9 mouse cellular contexts compared by ENCODE assay signal in the genomic region with DNA sequence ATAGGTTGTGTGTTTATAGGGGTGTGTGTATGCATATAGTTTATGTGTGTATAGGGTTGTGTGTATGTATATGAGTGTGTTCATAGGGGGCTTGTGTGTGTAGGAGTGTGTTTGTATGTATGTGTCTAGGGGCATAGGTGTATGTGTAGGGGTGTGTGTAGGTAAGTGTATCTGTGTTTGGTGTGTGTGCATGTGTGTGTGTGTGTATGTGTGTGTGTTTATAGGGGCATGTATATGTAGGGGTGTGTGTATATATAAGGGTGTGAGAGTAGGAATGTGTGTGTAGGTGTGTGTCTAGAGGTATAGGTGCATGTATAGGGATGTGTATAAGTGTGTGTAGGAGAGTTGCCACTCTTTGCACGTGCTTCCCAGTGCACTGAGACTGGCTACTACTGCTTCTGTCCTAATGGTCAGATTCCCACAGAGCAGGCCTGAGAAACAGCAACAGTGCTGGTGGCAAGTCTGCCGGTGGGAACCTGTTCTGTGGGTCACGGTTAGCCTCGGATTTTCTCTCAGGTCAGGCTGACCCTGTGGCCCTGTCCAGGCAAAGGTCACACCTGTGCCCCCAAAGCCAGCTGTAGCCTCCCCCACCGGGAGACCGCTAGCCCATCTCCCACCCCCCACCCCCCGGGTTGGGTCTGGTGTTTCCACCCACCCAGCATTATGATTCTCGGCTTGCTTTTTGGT.
A peak's percentile ranks its signal among the peaks of the same experiment; 100 is the strongest.
DNase-seq lines count a peak whose midpoint lies in the region; ATAC-seq and TF ChIP-seq lines count a peak whose summit lies in the region.
"Had no signal": no experiment of that assay in that cellular context is flagged by ENCODE, and none has a peak within 500 bp of the region (broad histone marks: within the 10 kb centered on the region; RNA-seq: fewer than 3 reads in every experiment).

No protein-coding gene starts in this region.

- peaks cover 37% of the 10 kb centered on the region for H3K4me1 ChIP-seq in heart, embryonic 10.5 days
- H3K4me1 ChIP-seq in ES-Bruce4 (ENCODE audit: control insufficient read depth, insufficient read depth, low read length) = peaks cover 4% of the 10 kb centered on the region
- 0 out of 2 replicates have a peak, but pooled peaks cover 4% of the 10 kb centered on the region for H3K4me1 ChIP-seq in hindbrain, embryonic 11.5 days (replicated peaks; ENCODE audit: control insufficient read depth, insufficient read depth, low read length)
- peaks cover 18% of the 10 kb centered on the region for H3K4me1 ChIP-seq in liver, embryonic 15.5 days (replicated peaks)

- 32% methylated on average over 8 of the region's 8 CpGs for WGBS in heart, embryonic 10.5 days
- WGBS in hindbrain, embryonic 11.5 days = 6% methylated on average over 8 of the region's 8 CpGs
- 34% methylated on average over 8 of the region's 8 CpGs for WGBS in liver, embryonic 15.5 days (ENCODE audit: insufficient replicate concordance)

- no peak overlapping the region for H3K4me3 ChIP-seq in heart, embryonic 10.5 days
- H3K4me3 ChIP-seq in ES-Bruce4 (ENCODE audit: low read depth, low read length) = no peak overlapping the region
- H3K4me3 ChIP-seq in hindbrain, embryonic 11.5 days (ENCODE audit: low read depth, low read length) = no peak overlapping the region
- H3K4me3 ChIP-seq in liver, embryonic 15.5 days (replicated peaks) = no peak overlapping the region

- no peak for TF ChIP-seq POLR2A in ES-Bruce4 (IDR thresholded peaks at IDR 0.05; ENCODE audit: insufficient read depth, low read length)

- no peak for TF ChIP-seq CTCF in ES-Bruce4 (IDR thresholded peaks at IDR 0.05; ENCODE audit: low read depth, low read length)

- H3K36me3 ChIP-seq in heart, embryonic 10.5 days = no peaks in the 10 kb centered on the region
- no peaks in the 10 kb centered on the region for H3K36me3 ChIP-seq in ES-Bruce4 (ENCODE audit: control insufficient read depth, insufficient read depth, low read length, poor library complexity, severe bottlenecking)
- H3K36me3 ChIP-seq in hindbrain, embryonic 11.5 days (ENCODE audit: control insufficient read depth, insufficient read depth, low read length) = no peaks in the 10 kb centered on the region
- no peaks in the 10 kb centered on the region for H3K36me3 ChIP-seq in liver, embryonic 15.5 days (replicated peaks)

- H3K9ac ChIP-seq in ES-Bruce4 (ENCODE audit: low read depth, poor library complexity, severe bottlenecking) = peak overlapping the region; percentile 41; the same call in 1 of the 2 replicates
- H3K9ac ChIP-seq in hindbrain, embryonic 11.5 days (ENCODE audit: low read depth, low read length) = peak overlapping the region; percentile 64; the same call in 1 of the 2 replicates
- H3K9ac ChIP-seq in liver, embryonic 15.5 days = no peak overlapping the region

- peak overlapping the region; percentile 89 for H3K27ac ChIP-seq in heart, embryonic 10.5 days
- peak overlapping the region; percentile 77 for H3K27ac ChIP-seq in ES-Bruce4 (ENCODE audit: insufficient read depth, low read length)
- no peak overlapping the region for H3K27ac ChIP-seq in hindbrain, embryonic 11.5 days (ENCODE audit: low read depth, low read length)
- no peak overlapping the region for H3K27ac ChIP-seq in liver, embryonic 15.5 days (replicated peaks)

- H3K9me3 ChIP-seq in heart, embryonic 10.5 days = no peaks in the 10 kb centered on the region
- no peaks in the 10 kb centered on the region for H3K9me3 ChIP-seq in ES-Bruce4 (replicated peaks; ENCODE audit: control insufficient read depth, insufficient read depth, low read length, poor library complexity, severe bottlenecking)
- no peaks in the 10 kb centered on the region for H3K9me3 ChIP-seq in hindbrain, embryonic 11.5 days (ENCODE audit: control insufficient read depth, low read length)
- H3K9me3 ChIP-seq in liver, embryonic 15.5 days (replicated peaks) = no peaks in the 10 kb centered on the region

- DNase-seq in heart, embryonic 10.5 days (ENCODE audit: low spot score) = no peak
- DNase-seq in heart, postnatal 14 days = no peak
- DNase-seq in hindbrain, embryonic 11.5 days (ENCODE audit: low spot score) = peak; percentile 28
- DNase-seq in right cerebral cortex, adult 2 months (ENCODE audit: low spot score in 2 of 2) = no peak
- DNase-seq in layer of hippocampus, adult 8-10 months (ENCODE audit: low spot score in 2 of 2) = no peak

- TF ChIP-seq EP300 in ES-Bruce4 (IDR thresholded peaks at IDR 0.05; ENCODE audit: insufficient read depth, low read depth, low read length) = peak; percentile 94

- H3K4me2 ChIP-seq in hindbrain, embryonic 11.5 days (replicated peaks; ENCODE audit: low read depth, low read length) = no peak overlapping the region
- peak overlapping the region; percentile 68; the same call in 1 of the 2 replicates for H3K4me2 ChIP-seq in liver, embryonic 15.5 days

- no peaks in the 10 kb centered on the region for H3K27me3 ChIP-seq in heart, embryonic 10.5 days (ENCODE audit: insufficient read depth, poor library complexity, severe bottlenecking)
- no peaks in the 10 kb centered on the region for H3K27me3 ChIP-seq in ES-Bruce4 (ENCODE audit: control insufficient read depth, insufficient read depth, low read length, poor library complexity, severe bottlenecking)
- H3K27me3 ChIP-seq in hindbrain, embryonic 11.5 days (ENCODE audit: control insufficient read depth, insufficient read depth, low read length) = no peaks in the 10 kb centered on the region
- H3K27me3 ChIP-seq in liver, embryonic 15.5 days = no peaks in the 10 kb centered on the region

- intact Hi-C loops in heart, postnatal 14 days (cut with DNase I) = loop anchor here (5.0 kb wide), 1 partner anchor 157 kb away; no protein-coding TSS in a partner anchor

- ATAC-seq in hindbrain, embryonic 11.5 days (ENCODE audit: low FRiP score) = 0 out of 2 replicates have a peak, but pooled peaks have one; percentile 33
- no peak for ATAC-seq in liver, embryonic 15.5 days (ENCODE audit: insufficient read depth)
- ATAC-seq in CD4-positive, CD25-positive, alpha-beta regulatory T cell, adult 4 months = no peak
- ATAC-seq: lung, postnatal 0 days had no signal

Comparison
In these comparisons a context has a peak if more than half of its experiments do, and no peak if none do; other contexts are left out.
1. H3K27ac ChIP-seq: peak in heart, embryonic 10.5 days (single experiment) and ES-Bruce4 (single experiment); none in hindbrain, embryonic 11.5 days (single experiment) and liver, embryonic 15.5 days (single experiment).